Mouse (Mus musculus): ENCODE measurements around the gene 2310034G01Rik. TPM values are rescaled to one million over a fixed set of nuclear protein-coding genes. Genes with fewer than 3 reads are reported as not detected.

2310034G01Rik gene
- total and polyA plus RNA-seq, 3 experiments: 1.1 to 1.6 (median 1.4) TPM

DNA sequence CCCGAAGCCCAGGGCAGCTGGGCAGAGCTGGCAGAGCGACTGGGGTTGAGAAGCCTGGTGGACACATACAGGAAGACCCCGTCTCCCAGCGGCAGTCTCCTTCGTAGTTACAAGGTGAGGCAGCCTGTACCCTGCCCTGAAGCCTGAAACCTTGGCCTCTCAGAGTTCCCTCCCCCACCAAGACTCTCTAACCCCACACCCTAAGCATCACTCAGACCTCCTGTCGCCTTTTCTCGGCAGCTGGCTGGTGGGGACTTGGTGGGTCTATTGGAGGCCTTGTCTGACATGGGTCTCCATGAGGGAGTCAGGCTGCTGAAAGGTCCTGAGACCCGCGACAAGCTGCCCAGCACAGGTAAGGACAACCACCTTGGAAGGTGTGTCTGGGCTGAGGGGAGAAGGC is 38.8 kb downstream of the 2310034G01Rik start:
- H3K36me3 ChIP-seq (replicated peaks in 1 of 2; ENCODE audit: control insufficient read depth in 1 of 2, insufficient read depth in 1 of 2, low read length in 1 of 2): peaks cover 79 to 89% of the 10 kb centered on the region in 2 experiments
- TF ChIP-seq NRF1 (IDR thresholded peaks at IDR 0.05; ENCODE audit: low read depth, low read length): no peak

DNA sequence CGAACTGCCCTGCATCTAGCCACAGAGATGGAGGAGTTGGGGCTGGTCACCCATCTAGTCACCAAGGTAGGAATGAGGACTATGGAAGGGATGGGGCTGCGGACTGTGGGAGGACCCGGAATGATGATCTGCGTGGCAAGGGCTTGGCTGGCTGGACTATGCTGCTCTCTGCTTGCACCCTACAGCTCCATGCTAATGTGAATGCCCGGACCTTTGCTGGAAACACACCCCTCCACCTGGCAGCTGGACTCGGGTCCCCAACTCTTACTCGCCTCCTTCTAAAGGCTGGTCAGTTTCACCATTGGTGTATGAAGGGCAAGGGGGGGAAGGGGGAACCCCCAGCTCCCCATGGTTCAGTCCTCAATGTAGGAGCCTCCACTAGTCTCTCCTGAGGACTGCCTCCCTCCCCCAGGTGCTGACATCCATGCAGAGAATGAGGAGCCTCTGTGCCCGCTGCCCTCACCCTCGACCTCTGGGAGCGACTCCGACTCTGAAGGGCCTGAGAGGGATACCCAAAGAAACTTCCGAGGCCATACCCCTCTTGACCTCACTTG is 39.7 kb downstream of the 2310034G01Rik start:
- in situ Hi-C loops (cut with MboI; ENCODE audit: low pct_ligation_motif_present, low pct_unique_long_range_greater_than_20kb, low sequenced_read_pairs): no loop called here
- no peak overlapping the region for H3K9ac ChIP-seq (ENCODE audit: insufficient read depth, low read depth)
- peaks cover 4 to 40% of the 10 kb centered on the region in 2 experiments for H3K4me1 ChIP-seq (ENCODE audit: control insufficient read depth in 1 of 2, insufficient read depth in 2 of 2)
- peaks cover 79 to 89% of the 10 kb centered on the region in 2 experiments for H3K36me3 ChIP-seq (replicated peaks in 1 of 2; ENCODE audit: control insufficient read depth in 1 of 2, insufficient read depth in 1 of 2, low read length in 1 of 2)
- peaks cover 6% of the 10 kb centered on the region for H3K79me2 ChIP-seq (replicated peaks; ENCODE audit: control insufficient read depth, extremely low read depth, insufficient read depth, poor library complexity, severe bottlenecking)
- no peaks in the 10 kb centered on the region for H3K9me3 ChIP-seq (replicated peaks; ENCODE audit: low read length)
- DNase-seq (ENCODE audit: extremely low read depth): no peak
- TF ChIP-seq CHD1 (IDR thresholded peaks at IDR 0.05; ENCODE audit: low read depth, low read length) (no peak), NRF1 (IDR thresholded peaks at IDR 0.05; ENCODE audit: low read depth, low read length) (no peak), NELFE (IDR thresholded peaks at IDR 0.05; ENCODE audit: low read depth, low read length) (no peak), HCFC1 (IDR thresholded peaks at IDR 0.05; ENCODE audit: low read depth, low read length) (no peak), ZKSCAN1 (IDR thresholded peaks at IDR 0.05; ENCODE audit: borderline replicate concordance, low read depth, low read length) (no peak)
- no peak overlapping the region for H3K4me3 ChIP-seq (replicated peaks in 1 of 3; ENCODE audit: low read depth in 2 of 3, low read length in 2 of 3, poor library complexity in 1 of 3)
- H3K4me2 ChIP-seq (ENCODE audit: insufficient read depth, low read depth, poor library complexity, severe bottlenecking): no peak overlapping the region
- no peaks in the 10 kb centered on the region for H3K27me3 ChIP-seq (replicated peaks)
- no peak overlapping the region for H3K27ac ChIP-seq (ENCODE audit: insufficient read depth, low read depth)
- dilution Hi-C loops (cut with MboI; ENCODE audit: extremely low pct_ligation_motif_present, extremely low pct_unique_long_range_greater_than_20kb, low sequenced_read_pairs): no loop called here

More for the DNA sequence above, 38.8 kb downstream of the 2310034G01Rik start:
- in situ Hi-C loops (cut with MboI; ENCODE audit: low pct_ligation_motif_present, low pct_unique_long_range_greater_than_20kb, low sequenced_read_pairs): no loop called here
- Histone ChIP-seq H3K4me2 (ENCODE audit: insufficient read depth, low read depth, poor library complexity, severe bottlenecking) (no peak overlapping the region), H3K9me3 (replicated peaks; ENCODE audit: low read length) (no peaks in the 10 kb centered on the region), H3K4me3 (replicated peaks in 1 of 3; ENCODE audit: low read depth in 2 of 3, low read length in 2 of 3, poor library complexity in 1 of 3) (no peak overlapping the region), H3K27ac (ENCODE audit: insufficient read depth, low read depth) (no peak overlapping the region), H3K4me1 (ENCODE audit: control insufficient read depth in 1 of 2, insufficient read depth in 2 of 2) (peaks cover 4 to 49% of the 10 kb centered on the region in 2 experiments), H3K9ac (ENCODE audit: insufficient read depth, low read depth) (no peak overlapping the region), H3K79me2 (replicated peaks; ENCODE audit: control insufficient read depth, extremely low read depth, insufficient read depth, poor library complexity, severe bottlenecking) (peaks cover under 1% of the 10 kb centered on the region; the same call in 1 of the 2 replicates), H3K27me3 (replicated peaks) (no peaks in the 10 kb centered on the region)
- DNase-seq (ENCODE audit: extremely low read depth): no peak
- dilution Hi-C loops (cut with MboI; ENCODE audit: extremely low pct_ligation_motif_present, extremely low pct_unique_long_range_greater_than_20kb, low sequenced_read_pairs): no loop called here

DNA sequence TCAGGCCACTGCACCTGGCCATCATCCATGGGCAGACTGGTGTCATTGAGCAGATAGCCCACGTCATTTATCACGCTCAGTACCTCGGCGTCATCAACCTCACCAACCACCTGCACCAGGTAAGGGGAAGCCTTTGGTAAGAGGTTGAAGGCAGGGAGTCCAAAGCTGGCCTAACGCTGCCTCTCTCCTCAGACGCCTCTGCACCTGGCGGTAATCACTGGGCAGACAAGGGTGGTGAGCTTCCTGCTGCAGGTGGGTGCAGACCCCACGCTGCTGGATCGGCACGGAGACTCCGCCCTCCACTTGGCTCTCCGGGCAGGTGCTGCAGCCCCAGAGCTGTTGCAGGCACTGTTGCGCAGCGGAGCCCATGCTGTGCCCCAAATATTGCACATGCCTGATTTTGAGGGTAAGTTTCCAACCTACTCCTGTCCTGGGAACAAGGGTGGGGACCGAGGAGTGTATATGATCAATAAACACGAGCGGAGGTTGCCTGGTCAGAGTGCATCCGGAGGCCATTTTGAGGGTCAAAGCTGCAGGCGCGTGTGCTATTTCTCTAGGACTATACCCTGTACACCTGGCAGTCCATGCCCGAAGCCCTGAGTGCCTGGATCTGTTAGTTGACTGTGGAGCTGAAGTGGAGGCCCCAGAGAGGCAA is 40.3 kb downstream of the 2310034G01Rik start:
- peaks cover 79 to 82% of the 10 kb centered on the region in 2 experiments for H3K36me3 ChIP-seq (replicated peaks in 1 of 2; ENCODE audit: control insufficient read depth in 1 of 2, insufficient read depth in 1 of 2, low read length in 1 of 2)
- no peak overlapping the region for H3K27ac ChIP-seq (ENCODE audit: insufficient read depth, low read depth)
- no peak overlapping the region for H3K4me3 ChIP-seq (replicated peaks in 1 of 3; ENCODE audit: low read depth in 2 of 3, low read length in 2 of 3, poor library complexity in 1 of 3)
- DNase-seq (ENCODE audit: extremely low read depth): no peak
- peaks cover 6% of the 10 kb centered on the region for H3K79me2 ChIP-seq (replicated peaks; ENCODE audit: control insufficient read depth, extremely low read depth, insufficient read depth, poor library complexity, severe bottlenecking)
- H3K9ac ChIP-seq (ENCODE audit: insufficient read depth, low read depth): no peak overlapping the region
- H3K4me2 ChIP-seq (ENCODE audit: insufficient read depth, low read depth, poor library complexity, severe bottlenecking): no peak overlapping the region
- peaks cover 4 to 34% of the 10 kb centered on the region in 2 experiments for H3K4me1 ChIP-seq (ENCODE audit: control insufficient read depth in 1 of 2, insufficient read depth in 2 of 2)
- no peaks in the 10 kb centered on the region for H3K27me3 ChIP-seq (replicated peaks)
- TF ChIP-seq TCF12 (IDR thresholded peaks at IDR 0.05; ENCODE audit: low read depth, low read length): no peak
- TF ChIP-seq MYC (IDR thresholded peaks at IDR 0.05; ENCODE audit: low read depth, low read length): no peak
- no peak for TF ChIP-seq CTCF (conservative IDR thresholded peaks at IDR 0.05 in 1 of 2, IDR thresholded peaks at IDR 0.05 in 1 of 2; ENCODE audit: low read depth in 2 of 2, low read length in 2 of 2)
- no peak for TF ChIP-seq RCOR1 (conservative IDR thresholded peaks at IDR 0.05; ENCODE audit: low read depth, low read length)
- TF ChIP-seq RAD21 (IDR thresholded peaks at IDR 0.05; ENCODE audit: low read depth, low read length): no peak
- no peaks in the 10 kb centered on the region for H3K9me3 ChIP-seq (replicated peaks; ENCODE audit: low read length)
- in situ Hi-C loops (cut with MboI; ENCODE audit: low pct_ligation_motif_present, low pct_unique_long_range_greater_than_20kb, low sequenced_read_pairs): no loop called here
- dilution Hi-C loops (cut with MboI; ENCODE audit: extremely low pct_ligation_motif_present, extremely low pct_unique_long_range_greater_than_20kb, low sequenced_read_pairs): no loop called here
